Mouse (Mus musculus) CD4-positive, CD25-positive, alpha-beta regulatory T cell, adult 2 months (primary cell): ENCODE data around the gene Cx3cr1.
"Not testable (repeated sequence)": the region's sequence is repeated elsewhere in the genome, so short reads cannot be mapped to it uniquely, and the experiment has no call there.

ENCODE experiments used
- DNase-seq: peaks from one replicate; pipeline ENCODE4 v3.0.0-alpha.2; 2012; ENCODE audit warnings: low read depth, low spot score

Gene Cx3cr1

DNA sequence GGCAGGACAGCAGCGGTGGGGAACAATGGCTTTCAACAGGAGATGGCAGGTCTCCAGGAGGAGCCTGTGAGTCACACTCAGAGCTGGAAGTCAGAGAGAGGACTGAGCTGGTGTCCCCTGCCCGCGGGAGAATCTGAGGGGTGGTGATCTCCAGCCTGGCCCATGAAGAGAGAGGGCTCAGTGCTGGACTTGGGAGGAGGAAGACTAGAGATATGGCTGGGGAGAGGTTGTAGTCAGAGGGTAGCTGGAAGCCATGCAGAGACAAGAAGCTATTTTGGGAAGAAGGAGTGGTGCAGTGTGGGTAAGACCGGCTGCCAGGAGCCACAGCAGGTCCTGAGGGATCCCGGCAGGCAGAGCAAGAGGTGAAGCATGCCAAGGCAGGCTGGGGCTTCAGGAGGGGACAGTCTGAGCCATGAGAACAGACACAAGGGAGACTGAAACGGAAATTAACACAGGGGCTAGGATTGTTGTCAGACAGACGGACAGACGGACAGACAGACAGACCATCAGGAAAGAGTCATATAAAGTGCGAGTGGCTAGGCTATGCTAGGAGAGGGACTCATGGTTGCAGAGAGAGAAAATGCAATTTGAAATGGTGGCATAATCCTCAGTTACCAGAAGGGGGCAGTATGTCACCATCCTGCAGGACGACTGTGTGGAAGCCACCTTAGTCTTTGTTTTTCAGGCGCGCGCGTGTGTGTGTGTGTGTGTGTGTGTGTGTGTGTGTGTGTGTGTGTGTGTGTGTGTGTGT, 42.1 kb downstream of the Cx3cr1 start:
- DNase-seq = peak; percentile 91

DNA sequence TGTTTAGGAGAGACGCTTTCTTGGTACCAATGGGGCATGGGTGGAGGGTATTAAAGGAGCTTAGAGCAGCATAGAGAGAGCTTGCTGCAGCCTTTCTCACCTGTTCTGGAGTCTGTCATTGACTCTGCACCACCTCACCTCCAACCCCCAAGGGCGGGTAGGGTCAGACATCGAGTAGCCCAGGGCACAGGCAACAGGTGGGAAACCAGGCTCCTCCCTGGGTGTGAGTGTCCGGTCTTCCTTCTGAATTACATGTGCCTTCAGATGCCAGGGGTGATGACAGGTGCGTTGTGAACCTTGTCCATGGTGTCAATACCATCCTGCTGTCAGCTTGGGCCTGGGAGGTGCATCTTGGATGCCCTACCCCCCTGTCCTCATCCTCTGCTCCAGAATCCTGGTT, 45.1 kb downstream of the Cx3cr1 start:
- DNase-seq = no peak

DNA sequence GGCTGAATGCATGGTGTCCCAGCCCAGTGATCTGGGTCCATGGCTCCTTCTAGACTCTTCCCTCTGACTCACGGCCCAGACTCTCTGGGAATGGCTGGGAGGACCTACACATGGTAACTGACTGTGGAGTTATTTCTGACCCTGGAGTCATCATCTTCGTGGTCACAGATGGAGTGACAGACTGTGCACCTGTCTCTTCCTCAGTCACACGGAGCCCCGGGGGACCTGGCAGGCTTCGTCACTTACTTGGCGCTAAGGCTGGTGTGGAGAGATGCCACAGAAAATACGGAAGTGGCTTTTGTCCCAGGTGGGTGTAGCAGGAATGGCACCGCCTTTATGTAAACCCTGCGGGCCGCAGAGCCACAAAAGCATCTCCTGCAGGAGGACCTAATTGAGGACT, 45.5 kb downstream of the Cx3cr1 start:
- DNase-seq = no peak

DNA sequence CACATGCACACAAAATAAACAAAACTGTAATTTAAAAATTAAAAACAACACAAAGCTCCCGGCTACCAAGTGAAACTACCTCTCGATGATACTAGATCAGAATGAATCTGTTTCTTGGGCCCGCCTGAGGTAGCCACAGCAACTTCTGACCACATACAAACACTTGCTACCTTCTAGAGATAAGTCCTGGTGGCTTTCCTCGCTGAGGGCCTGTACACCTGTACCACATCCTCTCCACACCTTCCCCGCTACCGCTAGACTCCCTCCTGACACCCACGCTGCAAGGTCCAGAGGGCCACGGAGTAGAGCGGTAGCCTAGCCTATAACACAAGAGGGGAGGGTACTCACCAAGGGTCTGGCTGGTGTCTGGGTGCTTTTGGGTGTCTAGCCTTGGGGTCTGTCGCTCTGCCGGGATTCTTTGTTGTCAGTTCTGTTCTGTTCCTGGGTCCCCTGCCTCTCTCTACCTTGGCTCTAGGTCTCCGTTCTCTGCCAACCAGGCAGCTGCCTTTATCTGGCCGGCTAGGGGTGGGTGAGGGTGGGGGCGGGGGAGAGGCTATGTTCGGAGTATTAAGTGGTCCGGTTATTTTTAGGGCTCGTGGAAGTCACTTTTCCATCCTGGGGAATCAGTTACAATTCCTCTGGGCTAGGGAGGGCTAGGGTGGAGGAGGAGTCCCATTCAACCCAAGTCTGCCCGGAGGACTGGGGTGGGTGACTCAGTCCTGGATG, 46.4 kb downstream of the Cx3cr1 start, which contains the start of gene Xirp1:
TSS of gene Xirp1 (minus strand) at position 513 of the 726 bp plus-strand sequence.
- DNase-seq = no peak

DNA sequence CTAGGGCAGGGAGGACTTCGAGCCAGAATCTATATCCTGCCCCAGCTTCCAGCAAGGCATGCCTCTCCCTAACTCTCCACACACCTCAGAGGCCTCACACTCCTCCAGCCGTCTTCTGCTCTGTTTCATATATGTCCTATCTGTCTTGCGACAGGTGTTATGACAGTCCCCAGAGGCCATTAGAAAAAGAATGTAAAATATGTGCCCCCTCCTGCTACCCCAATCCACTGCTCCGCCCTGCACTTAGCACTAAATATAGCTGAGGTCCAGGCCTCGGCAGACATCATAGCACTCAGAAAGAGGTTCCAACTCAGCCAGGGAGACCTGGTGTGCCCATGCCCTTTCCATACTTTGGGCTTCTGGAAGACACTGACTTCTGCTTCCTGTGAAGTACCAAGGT, 48.5 kb downstream of the Cx3cr1 start:
- DNase-seq = no peak

DNA sequence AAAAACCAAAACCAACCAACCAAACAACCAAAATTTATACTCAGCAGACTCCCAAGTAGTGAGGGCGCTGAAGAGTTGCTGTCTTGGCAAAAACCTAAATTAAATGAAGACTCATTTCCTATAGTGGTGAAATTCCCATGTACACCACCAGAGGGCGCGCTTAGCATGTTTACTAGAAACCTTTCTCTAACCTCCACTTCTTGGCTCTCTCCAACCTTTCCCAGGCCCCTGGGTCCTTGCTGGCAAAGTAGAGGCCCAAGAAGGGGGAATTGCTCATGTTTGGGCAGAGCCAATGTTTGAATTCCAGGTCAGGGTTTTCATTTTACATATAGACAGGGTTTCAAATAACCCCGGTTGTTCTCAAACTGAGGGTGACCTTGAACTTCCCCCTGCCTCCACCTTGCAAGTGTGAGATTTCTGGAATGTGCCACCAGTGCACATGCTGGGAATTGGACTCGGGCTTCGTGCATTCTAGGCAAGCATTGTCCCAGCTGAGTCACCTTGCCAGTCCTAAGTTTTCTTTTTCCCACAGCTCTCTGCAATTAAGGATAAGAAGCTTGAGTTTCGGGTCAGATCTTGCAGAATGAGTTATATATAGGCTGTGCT, 49.3 kb downstream of the Cx3cr1 start:
- DNase-seq = peak; percentile 85

DNA sequence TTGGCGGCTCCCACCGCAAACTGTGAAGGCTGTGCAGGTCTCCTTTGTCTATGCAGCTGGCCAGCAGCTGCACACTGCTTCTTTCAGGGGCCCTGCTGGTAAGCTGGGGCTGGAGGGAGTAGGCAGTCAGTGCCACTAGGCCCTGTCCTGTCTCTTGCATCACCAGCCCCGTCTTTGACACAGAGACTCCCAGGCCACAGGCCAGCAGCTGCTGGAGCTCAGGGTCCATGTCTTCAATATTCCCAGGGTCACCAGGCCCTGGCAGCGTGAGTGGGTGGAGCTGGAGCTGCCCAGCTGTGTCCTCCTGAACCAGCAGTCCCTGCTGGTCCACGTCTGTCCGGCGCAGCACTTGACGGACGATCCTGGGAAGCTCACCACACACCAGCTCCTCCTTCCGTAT, 52.7 kb downstream of the Cx3cr1 start:
- no peak for DNase-seq

DNA sequence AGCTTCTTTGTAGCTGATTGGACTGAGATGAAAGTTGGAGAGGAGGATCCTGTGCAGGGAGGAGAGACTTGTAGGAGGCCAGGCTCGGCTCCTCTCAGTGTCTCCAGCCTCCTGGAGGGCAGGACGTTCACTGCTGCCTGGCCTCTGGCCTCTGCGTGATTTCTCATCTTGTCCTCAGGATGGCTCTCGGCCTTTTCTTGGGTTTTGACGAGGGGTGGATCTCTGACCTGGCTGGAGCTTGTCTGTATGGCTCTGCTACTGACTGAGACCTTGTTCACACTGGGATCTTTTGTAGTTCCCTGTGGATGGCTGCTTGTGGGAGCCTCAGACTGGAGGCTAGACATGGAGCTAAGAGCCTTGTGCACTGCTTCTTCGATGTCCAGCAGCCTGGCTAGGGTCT, 54.9 kb downstream of the Cx3cr1 start:
- no peak for DNase-seq

DNA sequence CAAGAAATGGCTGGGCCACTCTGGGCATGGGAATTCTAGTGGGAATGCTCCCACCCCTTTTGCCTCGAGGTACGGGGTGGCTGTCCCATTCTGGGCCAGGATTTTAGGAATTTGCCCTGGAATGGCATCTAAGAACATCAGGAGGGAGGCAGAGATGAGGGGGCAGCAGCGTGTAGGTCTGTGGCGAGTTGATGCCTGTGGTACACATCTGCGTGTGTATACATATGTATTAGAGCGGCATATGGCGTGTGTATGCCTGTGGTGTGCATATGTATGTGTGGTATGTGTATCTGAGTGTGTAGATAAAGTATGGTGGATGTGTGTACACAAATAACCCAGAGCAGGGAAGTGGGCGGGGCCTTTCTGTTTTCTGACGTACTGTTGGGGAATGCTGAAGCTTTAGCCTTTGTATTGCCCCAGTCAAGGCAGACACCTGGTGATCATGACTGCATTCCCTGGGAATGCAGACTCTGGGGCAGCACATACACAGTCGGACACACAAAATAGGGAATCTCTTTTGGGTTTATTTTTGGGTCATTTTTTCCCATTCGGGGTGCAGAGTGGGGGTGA, 56.3 kb downstream of the Cx3cr1 start:
- DNase-seq = no peak

DNA sequence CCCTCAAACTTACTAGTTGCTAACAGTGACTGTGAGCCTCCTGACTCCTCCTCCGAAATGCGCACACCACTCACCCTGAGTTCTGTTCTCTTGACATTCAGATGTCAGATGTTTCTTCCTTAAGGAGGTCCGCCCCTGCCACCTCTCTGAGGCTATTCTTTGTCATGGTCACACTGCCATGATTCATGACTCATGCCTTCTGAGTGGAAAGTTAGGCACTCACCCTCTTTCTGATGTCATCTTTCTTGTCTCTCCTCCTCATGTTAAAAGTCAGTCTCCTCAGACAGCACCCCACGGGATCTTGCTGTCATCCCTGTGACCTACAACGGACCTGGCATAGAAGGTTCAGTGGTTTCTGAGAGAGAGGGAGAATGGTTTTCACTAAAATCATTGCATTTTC, 56.9 kb downstream of the Cx3cr1 start:
- peak; percentile 33 for DNase-seq

DNA sequence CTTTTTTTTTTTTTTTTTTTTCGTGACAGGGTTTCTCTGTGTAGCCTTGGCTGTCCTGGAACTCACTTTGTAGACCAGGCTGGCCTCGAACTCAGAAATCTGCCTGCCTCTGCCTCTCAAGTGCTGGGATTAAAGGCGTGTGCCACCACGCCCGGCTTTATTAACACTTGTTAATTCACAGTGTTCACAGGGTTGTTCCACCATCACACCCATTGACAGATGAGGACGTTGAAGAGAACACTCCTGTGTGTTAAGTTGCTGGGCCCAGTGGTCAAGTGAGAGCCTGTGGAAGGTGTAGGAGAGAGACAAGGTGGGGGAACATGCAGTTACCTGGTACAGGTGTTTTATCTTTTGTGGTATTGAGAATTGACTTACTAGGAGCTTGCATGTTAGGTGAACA, 57.5 kb downstream of the Cx3cr1 start:
- DNase-seq = not testable (repeated sequence)

DNA sequence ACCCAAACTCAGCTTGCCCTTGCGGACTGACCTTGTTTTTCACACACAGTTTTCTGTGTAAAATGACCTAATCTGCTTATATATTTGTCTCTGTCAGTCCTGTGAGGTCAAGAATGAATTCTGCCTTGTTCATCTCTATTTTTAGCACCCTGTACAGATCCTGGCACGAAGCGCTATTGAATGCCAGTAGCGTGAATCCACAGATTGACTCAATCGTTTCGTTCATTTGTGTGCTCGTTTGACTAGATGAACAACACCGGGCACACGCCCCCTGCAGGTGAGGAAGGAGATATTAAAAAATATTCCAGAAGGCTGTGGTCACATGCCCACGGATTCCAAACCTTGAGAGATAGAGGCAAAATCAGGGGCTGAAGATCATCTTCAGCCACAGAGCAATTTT, 58.1 kb downstream of the Cx3cr1 start:
- DNase-seq = peak; percentile 88

DNA sequence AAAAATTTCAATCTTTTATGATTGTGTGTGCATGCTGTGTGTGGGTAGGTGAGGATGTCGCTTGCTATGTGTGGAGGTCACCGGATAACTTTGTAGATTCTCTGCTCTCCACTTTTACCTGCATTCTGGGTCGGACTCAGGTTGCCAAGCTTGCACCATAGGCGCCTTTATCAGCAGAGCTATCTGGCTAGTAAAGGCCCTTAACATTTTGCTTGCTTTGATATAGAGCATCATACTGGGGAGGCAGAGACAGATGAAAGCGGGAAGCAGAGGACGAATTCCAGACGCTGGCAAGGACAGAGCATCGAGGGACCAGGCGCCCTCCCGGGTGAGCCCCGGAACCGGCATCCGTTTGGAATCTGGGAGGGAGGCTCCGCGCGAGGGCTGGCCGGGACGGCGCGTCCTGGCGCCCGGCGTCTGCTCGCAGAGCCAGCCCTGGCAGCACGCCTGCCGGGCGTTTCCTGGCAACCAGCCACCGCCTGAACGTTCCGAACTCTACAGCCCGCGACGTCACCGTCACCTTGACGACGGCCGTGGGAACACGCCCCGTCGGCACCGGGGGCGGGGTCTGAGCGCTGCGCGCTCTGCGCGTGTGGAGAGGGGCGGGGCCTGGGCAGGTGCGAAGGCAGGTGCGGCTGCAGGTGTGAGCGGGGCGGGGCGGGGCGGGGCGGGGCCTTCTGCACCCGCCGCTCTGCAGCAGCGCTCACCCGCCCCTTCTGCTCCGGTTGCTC, 58.7 kb downstream of the Cx3cr1 start:
- DNase-seq = peak; percentile 99

DNA sequence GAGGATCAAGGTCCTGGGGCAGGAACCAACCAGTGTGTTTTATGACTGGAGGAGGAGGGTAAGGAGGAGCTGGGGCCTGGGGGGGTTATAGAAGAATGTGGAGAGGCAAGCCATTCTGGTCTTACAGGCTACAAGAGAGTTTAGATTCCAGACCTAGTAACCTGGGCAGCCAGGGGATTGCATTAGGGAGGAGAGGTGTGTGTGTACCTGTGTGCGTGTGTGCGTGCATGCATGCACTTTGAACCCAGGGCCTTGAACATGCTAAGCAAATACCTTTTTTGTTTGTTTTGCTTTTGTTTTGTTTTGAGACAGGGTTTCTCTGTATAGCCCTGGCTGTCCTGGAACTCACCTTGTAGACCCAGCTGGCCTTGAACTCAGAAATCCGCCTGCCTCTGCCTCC, 59.8 kb downstream of the Cx3cr1 start:
- no peak for DNase-seq

DNA sequence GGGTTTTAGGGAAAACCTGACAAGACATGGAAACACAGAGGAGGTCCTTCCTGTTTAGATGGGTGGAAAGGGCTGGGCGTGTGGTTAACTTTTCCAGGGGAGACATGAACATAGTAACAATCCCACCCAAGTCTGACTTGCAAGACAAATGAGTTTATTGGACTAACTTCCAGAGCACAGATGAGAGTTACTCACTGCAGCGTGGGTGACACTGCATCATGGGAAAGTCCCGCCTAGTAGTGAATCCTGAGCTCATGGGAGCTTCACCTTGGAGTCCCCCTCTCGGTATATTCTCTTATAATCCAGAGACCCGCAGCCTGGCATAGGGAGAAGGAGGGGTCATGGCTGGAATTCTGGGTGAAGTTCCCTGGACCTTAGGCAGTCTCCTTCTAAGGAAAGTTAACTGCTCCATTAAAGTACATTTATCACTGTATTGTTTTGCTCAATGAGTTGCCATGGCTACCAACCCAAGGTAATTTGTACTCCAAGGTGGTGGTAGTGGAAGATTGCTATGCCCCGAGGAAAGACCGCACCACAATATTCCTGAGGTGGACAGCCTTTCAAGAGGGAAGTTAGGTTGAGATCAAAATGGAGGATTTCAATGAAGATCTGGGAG, 60.3 kb downstream of the Cx3cr1 start:
- DNase-seq = peak; percentile 57

DNA sequence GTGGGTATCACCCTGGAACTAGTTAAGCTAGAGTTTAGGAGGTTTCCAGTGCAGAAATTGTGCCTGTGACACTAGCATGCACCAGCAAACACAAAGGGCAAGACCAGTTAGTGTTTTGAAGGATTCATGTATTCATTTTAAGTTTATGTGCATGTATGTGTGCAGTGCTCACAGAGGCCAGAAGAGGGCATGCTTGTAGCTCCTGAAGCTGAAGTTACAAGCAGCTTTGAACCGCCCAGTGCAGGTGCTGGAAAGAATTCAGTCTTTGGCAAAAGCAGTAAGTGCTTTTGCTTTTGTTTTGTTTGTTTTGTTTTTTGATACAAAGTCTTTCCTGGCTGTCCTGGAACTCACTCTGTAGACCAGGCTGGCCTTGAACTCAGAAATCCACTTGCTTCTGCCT, 61.8 kb downstream of the Cx3cr1 start:
- peak; percentile 48 for DNase-seq

DNA sequence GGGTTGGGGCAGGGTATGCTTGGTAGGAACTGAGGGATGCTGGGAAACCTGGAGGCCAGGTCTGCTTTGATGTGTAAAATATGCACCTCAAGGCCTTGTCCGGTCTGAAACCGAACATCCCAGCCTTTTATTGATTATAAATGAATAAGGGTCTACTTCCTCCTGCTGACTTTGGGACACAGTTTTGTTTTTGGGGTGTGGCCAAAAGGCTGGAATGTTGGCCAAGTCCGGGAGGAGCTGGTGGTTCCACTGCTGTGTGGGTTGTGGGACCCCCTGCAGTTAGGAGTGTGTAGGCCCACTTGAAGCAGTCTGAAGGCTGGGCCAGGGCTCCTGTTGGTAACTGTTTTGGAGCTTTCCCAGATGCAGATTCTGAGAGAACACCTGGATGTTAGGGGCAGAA, 63.7 kb downstream of the Cx3cr1 start:
- no peak for DNase-seq

DNA sequence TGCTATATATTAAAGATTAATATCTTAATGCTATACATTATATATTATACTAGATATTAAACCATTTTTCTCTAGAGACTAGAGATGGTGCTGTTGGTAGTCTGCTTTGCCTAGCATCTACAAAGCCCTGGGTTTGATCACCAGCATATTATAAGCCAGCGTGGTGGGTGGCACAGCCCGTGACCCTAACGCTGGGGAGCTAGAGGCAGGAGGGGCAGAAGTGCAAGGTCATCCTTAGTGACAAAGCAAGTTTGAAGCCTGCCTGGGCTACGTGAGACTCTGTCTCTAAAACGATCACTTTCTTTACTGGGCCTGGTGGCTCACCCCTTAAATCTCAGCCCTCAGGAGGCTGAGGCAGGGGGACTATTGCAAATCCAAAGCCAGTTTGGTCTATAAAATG, 66.8 kb downstream of the Cx3cr1 start:
- DNase-seq = no peak

DNA sequence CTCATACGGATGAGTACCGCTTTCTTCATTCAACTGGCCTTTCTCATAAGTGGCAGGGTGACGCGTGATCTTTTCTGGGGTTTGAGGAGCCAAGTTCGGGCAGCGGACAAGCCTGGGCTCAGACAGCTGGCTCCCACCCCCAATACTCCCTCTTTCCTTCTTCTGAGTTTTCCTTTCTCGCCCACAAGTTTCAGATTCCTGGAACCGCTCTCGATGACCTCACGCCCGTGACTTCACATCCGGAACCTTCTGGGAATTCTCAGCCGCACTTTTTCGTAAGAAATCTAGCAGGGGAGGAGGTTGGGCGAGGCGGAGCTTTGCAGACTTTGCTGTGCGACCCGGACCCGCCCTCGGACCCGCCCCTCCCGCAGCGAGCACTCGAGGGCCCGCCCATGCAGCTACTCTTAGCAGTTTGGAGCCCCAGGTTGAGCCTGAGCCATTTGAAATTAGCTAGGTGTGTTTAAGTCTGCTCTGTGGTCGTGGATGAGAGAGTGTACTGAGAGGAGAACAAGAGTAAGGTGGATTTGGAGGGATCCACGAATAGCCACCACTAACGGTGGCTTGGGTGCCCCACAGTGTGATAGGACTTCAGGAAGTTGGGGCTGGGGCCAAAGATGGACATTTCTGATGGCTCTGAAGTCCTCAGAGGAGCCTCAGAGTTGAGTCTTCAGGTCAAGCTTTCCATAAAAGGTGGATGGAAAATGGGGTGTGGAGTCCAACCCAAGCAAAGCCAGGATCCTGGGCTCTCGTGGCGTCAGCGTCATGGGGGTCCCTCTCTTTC, 67.5 kb downstream of the Cx3cr1 start:
- peak; percentile 91 for DNase-seq

DNA sequence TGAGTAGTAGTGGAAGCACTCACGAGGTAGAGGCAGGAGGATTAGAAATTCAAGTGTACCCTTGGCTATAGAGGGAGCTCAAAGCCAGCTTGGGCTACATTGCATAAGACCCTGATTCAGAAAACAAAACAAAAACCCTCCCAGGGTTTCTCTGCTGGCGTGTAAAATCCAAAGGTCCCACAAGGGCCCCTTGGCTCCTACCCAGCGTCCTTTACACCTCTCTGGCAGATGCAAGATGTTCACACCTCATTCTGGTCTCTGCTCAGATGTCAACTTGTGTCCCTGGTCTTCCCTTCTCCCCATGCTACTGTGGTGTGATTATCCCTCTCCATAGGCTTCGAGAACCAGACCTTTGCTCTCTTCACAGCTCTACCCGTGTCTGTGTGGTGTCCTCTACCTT, 68.9 kb downstream of the Cx3cr1 start:
- no peak for DNase-seq

DNA sequence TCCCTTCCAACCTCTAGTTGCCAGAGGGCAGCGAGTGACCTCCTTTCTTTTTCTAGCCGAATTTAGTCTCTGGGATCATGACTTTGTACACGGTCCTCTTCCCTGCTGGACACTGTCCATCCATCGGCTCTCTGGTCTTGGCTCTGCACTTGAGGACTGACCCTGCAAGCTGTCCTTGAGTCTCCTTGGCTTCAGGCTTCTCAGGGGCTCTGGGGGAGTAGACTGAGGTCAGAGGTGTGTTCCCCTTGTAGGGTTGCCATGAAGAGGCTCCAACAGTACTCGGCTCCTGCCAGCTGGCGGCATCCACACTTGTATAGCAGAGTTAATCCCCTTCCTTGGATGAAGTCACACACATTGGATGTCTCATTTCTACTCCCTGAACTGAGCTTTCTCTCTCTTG, 70.0 kb downstream of the Cx3cr1 start:
- DNase-seq = no peak
